Mouse (Mus musculus) heart, embryonic 10.5 days (tissue): ENCODE measurements around the gene Efcab9. TPM values are rescaled to one million over a fixed set of nuclear protein-coding genes. Genes with fewer than 3 reads are reported as not detected.
"Not testable (repeated sequence)": the region's sequence is repeated elsewhere in the genome, so short reads cannot be mapped to it uniquely, and the experiment has no call there.

ENCODE experiments used
- DNase-seq: peaks from one replicate; pipeline ENCODE4 v3.0.0-alpha.2; 2017; ENCODE audit warnings: low spot score
- H3K27ac ChIP-seq: fragments of 300-500 bp; sonication (generic); 2 replicates; pipeline ENCODE4 v1.5.1; 2016; ENCODE audit warnings: mild to moderate bottlenecking
- H3K27me3 ChIP-seq: fragments of 300-500 bp; sonication (generic); 2 replicates; pipeline ENCODE4 v1.6.1; 2016; ENCODE audit warnings: mild to moderate bottlenecking; ENCODE audit not compliant: poor library complexity, insufficient read depth, severe bottlenecking
- H3K36me3 ChIP-seq: fragments of 300-500 bp; sonication (generic); 2 replicates; pipeline ENCODE4 v1.6.1; 2016; ENCODE audit warnings: mild to moderate bottlenecking, moderate library complexity
- H3K4me1 ChIP-seq: fragments of 300-500 bp; sonication (generic); 2 replicates; pipeline ENCODE4 v1.6.1; 2016; ENCODE audit warnings: mild to moderate bottlenecking
- H3K4me3 ChIP-seq: fragments of 300-500 bp; sonication (generic); 2 replicates; pipeline ENCODE4 v1.5.1; 2016; ENCODE audit warnings: mild to moderate bottlenecking, moderate library complexity
- H3K9me3 ChIP-seq: fragments of 300-500 bp; sonication (generic); 2 replicates; pipeline ENCODE4 v1.6.1; 2016; ENCODE audit warnings: mild to moderate bottlenecking, moderate library complexity
- WGBS: fragments of 180-500 bp; shearing (Covaris S2); methylation state at CpG from one replicate; pipeline ENCODE4 v1.1.7; 2016; 5-methylcytosine and 5-hydroxymethylcytosine counted together
- polyA plus RNA-seq: library from polyadenylated mRNA; unstranded; fragments of >200 nt; fragmentation: Nextera tagmentation; extraction: Ambion mirVana; gene quantifications from 2 replicates; pipeline ENCODE4 v1.2.1, GENCODE M21; 2016

Gene Efcab9
- polyA plus RNA-seq, 1 experiment from 2014 or later: not detected

DNA sequence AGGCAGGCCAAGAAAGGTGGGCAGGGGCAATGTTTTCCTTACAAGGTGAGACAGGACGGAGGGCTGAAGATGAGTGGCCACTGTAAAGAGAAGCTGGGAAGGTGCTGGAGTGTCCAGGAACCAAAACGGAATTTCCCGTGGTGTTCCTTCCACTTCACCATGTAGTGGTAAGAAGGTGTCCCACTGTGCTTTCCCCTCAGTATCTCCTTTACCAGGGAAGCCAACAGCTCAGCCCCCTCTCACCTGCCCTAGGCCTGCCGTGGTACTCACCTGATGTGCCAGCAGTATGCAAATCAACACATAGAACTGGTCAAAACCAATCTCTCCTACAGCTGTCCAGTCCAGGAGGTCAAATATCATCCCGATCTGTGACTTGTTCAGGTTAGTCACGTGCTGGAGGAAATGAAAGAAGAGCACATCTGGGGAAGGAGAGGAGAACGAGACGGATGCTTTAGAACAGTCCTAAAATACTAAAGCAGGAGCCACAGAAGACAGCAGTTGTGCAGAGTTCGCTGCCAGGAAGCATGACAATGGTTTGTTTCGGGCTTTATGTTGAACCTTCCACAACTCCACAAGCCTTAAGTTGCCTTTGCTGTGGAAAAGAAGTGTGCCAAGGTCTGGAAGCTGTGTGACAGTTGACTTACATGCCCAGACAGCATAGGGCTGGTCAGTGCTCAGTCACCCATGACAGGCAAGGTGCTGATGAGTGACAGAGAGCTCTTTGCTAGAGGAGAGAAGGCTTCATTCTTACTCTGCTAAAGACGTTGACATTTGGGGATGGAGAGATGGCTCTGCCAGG is 7.6 kb downstream of the Efcab9 start:
- peak; percentile 54 for DNase-seq
- no peak overlapping the region for H3K4me3 ChIP-seq
- H3K27ac ChIP-seq: no peak overlapping the region
- no peaks in the 10 kb centered on the region for H3K27me3 ChIP-seq
- no peaks in the 10 kb centered on the region for H3K4me1 ChIP-seq
- peaks cover 7% of the 10 kb centered on the region; the same call in 1 of the 2 replicates for H3K36me3 ChIP-seq
- no peaks in the 10 kb centered on the region for H3K9me3 ChIP-seq
- WGBS: 82% methylated on average over 11 of the region's 11 CpGs

DNA sequence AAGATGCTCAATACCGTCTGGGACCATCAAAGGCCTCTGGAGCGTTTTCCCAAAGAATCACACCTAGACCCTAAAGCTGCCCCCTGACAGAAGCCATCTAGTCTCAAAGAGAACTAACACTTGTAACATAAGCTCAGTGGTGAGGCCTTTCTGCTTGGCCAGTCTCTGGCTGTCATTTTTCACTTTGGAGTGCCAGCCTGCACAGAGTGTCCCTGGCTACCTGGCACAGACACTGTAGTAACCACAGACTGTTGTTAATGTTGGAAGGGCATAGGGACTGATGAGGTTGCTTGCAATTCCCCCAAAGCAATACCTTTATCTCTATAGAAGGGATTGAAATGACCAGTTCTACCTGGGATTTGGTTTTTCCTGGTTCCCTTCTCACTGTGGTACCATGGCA is 10.6 kb downstream of the Efcab9 start:
- Histone ChIP-seq H3K36me3 (peaks cover 20% of the 10 kb centered on the region), H3K4me3 (no peak overlapping the region), H3K27ac (no peak overlapping the region), H3K4me1 (no peaks in the 10 kb centered on the region), H3K27me3 (no peaks in the 10 kb centered on the region), H3K9me3 (no peaks in the 10 kb centered on the region)
- no peak for DNase-seq
- WGBS: 87% methylated on average over 2 of the region's 2 CpGs

DNA sequence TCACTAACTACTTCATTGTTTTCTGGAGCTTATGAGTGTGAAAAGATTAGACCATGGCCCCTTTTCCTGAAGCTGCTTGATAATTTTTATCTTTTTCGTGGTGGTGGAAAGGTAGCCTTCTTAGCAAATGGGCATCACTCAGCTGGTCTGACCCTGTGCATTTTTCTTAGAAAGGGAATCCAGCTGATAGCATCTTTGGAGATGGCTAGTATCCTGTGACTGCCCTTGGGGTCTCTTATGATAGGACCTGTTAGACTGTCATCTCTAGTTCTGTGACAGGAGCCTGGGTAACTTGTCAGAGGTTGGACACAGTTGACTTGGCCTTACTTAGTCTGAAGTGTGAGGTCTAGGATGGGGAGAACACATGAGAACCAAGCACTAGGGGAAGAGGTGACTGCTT is 12.5 kb downstream of the Efcab9 start:
- 68% methylated on average over 1 of the region's 1 CpGs for WGBS
- H3K36me3 ChIP-seq: peaks cover 25% of the 10 kb centered on the region
- H3K27me3 ChIP-seq: no peaks in the 10 kb centered on the region
- no peak overlapping the region for H3K4me3 ChIP-seq
- H3K4me1 ChIP-seq: no peaks in the 10 kb centered on the region
- H3K9me3 ChIP-seq: no peaks in the 10 kb centered on the region
- H3K27ac ChIP-seq: no peak overlapping the region
- no peak for DNase-seq

DNA sequence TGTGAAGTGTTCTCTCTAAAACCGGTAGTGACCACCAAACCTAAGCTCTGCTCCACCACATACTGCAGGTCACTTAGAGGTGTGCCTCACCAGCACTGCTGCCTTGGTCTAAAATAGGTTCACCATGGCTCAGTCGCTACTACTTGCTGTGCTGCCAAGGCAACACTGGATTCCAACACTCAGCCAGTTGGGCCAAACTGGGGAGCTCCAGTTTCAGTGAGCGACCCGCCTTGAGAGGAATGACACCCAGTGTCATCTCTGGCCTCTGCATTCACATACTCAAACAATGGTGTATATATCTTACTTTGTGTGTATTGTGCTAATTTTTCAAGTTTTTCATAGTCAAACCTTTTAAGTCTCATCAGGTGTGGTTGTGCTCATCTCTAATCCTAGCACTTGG is 13.1 kb downstream of the Efcab9 start:
- Histone ChIP-seq H3K27me3 (no peaks in the 10 kb centered on the region), H3K36me3 (peaks cover 25% of the 10 kb centered on the region), H3K9me3 (no peaks in the 10 kb centered on the region), H3K4me1 (no peaks in the 10 kb centered on the region), H3K4me3 (no peak overlapping the region), H3K27ac (no peak overlapping the region)
- 86% methylated on average over 4 of the region's 4 CpGs for WGBS
- DNase-seq: no peak

DNA sequence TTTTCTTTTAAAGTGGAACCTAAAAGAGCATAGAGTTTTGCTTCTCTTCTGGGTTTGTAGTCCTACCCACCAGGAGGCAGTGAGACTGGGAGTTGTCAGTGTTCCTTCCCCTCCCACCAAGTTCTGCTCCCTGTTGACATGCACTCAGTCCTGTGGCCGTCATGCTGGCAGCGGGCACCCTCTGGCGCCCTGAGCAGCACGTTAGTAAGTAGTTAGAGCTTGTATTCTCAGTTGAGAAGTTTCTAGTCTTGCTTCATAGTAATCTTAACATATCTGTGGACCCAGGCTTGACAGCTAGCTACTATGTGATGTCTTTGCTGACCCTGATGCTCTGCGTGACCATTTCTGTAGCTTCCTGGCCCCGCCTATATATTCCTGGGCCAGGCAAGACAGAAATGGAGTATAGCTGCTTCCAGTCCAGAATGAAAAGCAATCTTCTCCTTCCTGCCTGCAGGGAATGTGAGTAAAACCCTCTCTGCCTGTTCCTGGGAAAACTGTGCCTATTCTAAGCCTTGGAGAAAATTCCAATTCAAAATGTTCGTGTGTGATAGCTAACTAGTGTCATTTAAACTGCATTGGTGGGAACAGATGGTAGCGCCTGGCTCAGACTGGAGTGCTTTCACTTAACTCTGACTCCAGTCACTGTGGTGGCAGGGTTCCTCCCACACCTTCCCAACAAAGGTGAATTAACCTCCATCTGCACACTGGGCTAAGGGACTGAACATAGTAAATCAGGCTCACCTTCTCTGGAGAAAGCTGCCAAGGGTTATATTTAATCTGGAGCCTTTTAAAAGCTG is 14.8 kb downstream of the Efcab9 start:
- no peak overlapping the region for H3K27ac ChIP-seq
- no peaks in the 10 kb centered on the region for H3K9me3 ChIP-seq
- no peak overlapping the region for H3K4me3 ChIP-seq
- H3K36me3 ChIP-seq: peaks cover 25% of the 10 kb centered on the region
- WGBS: 88% methylated on average over 8 of the region's 8 CpGs
- H3K27me3 ChIP-seq: no peaks in the 10 kb centered on the region
- no peak for DNase-seq
- H3K4me1 ChIP-seq: no peaks in the 10 kb centered on the region

DNA sequence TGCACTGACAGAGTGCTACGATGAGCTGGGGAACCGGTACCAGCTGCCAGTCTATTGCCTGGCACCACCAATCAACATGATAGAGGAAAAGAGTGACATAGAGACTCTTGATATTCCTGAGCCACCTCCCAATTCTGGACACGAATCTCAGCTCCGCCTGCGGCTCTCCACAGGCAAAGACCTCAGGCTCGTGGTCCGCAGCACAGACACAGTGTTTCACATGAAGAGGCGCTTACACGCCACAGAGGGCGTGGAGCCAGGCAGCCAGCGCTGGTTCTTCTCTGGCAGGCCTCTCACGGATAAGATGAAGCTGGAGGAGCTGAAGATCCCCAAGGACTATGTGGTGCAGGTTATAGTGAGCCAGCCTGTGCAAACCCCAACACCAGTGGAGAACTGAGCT is 15.8 kb downstream of the Efcab9 start:
- Histone ChIP-seq H3K4me1 (no peaks in the 10 kb centered on the region), H3K27ac (no peak overlapping the region), H3K9me3 (no peaks in the 10 kb centered on the region), H3K36me3 (peaks cover 25% of the 10 kb centered on the region), H3K27me3 (no peaks in the 10 kb centered on the region), H3K4me3 (no peak overlapping the region)
- WGBS: 91% methylated on average over 12 of the region's 12 CpGs
- DNase-seq: no peak

DNA sequence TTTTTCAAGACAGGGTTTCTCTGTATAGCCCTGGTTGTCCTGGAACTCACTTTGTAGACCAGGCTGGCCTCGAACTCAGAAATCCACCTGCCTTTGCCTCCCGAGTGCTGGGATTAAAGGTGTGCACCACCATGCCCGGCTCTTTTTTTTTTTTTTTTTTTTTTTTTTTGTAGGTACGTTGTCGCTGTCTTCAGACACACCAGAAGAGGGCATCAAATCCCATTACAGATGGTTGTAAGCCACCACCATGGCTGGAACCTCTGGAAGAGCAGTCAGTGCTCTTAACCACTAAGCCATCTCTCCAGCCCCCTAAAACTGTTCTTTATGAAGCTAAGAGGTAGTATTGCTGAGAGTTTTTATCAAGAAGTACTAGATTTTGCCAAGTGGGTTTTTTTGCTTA is 17.0 kb downstream of the Efcab9 start:
- 85% methylated on average over 4 of the region's 5 CpGs for WGBS
- not testable (repeated sequence) for H3K27ac ChIP-seq, H3K27me3 ChIP-seq, H3K9me3 ChIP-seq, H3K4me1 ChIP-seq, DNase-seq, H3K4me3 ChIP-seq
- peaks cover 24% of the 10 kb centered on the region for H3K36me3 ChIP-seq

DNA sequence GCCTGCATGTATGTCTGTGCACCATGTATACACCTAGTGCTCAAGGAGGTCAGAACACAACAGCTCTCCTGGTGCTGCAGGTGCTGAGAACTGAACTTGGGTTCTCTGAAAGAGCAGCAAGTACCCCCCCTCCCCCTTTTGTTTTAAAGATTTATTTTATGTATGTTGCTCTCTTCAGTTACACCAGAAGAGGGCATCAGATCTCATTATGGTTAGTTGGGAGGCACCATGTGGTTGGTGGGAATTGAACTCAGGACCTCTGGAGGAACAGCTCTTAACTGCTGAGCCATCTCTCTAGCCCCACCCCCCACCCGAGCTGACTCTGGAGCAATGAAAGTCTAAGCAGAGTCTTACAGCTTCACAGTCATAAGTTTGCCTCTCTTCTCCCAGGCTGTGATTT is 21.0 kb downstream of the Efcab9 start:
- DNase-seq: no peak
- Histone ChIP-seq H3K36me3 (peaks cover 2% of the 10 kb centered on the region), H3K4me1 (no peaks in the 10 kb centered on the region), H3K27ac (no peak overlapping the region), H3K4me3 (no peak overlapping the region), H3K9me3 (no peaks in the 10 kb centered on the region), H3K27me3 (no peaks in the 10 kb centered on the region)
- WGBS: 69% methylated on average over 1 of the region's 1 CpGs

DNA sequence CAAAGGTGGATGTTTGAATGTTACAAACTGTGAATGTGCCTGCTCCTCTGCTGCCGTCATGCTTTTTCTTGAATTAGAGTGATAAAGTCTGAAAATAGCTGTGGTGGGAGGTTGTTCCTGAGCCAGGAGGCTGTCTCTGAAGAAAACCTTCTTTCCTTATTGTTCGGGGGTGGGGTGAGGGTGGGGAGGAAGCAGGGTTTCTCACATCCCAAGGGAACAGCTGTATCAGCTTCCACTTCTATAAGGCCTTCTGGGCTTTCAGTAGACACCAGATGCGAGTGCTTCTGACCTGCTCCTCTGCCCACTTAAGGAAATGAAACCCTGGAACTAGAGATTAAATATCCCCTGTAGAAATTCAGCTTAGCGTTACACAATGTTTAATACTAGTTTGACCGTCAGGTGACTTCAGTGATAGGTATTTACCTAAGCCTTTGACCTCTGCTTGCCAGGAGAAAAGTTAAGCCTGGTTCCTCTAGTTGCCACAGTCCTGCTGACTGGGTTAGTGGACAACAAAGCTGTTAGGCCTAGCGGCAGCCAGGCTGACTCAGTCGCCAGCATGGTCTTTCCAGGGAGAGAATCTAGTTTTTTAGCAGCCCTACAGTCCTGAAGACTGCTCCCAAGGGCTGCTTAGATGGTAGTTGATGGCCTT is 26.7 kb downstream of the Efcab9 start:
- Histone ChIP-seq H3K36me3 (peaks cover 17% of the 10 kb centered on the region), H3K27me3 (no peaks in the 10 kb centered on the region), H3K9me3 (no peaks in the 10 kb centered on the region), H3K4me3 (no peak overlapping the region), H3K4me1 (0 out of 2 replicates have a peak, but pooled peaks cover 7% of the 10 kb centered on the region), H3K27ac (no peak overlapping the region)
- no peak for DNase-seq
- WGBS: 65% methylated on average over 7 of the region's 7 CpGs

DNA sequence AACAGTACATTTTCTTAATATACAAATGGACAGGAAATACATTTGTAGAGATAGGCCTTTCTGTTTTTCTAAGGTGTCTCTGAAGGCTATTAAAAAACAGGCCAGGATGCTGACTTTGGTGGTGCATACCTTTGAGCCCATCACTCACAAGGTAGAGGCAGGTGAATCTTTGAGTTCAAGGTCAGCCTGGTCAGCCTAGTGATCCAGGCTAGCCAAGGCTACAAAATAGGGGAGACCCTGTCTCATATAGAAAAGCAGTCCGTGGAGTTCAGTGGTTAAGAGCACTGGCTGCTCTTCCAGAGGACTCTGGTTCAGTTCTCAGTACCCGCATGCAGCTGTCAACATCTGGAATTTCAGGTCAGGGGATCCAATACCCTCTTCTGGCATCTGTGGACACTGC is 28.2 kb downstream of the Efcab9 start:
- WGBS: 93% methylated on average over 2 of the region's 2 CpGs
- H3K4me1 ChIP-seq: 0 out of 2 replicates have a peak, but pooled peaks cover 7% of the 10 kb centered on the region
- no peak overlapping the region for H3K27ac ChIP-seq
- H3K27me3 ChIP-seq: no peaks in the 10 kb centered on the region
- H3K9me3 ChIP-seq: no peaks in the 10 kb centered on the region
- DNase-seq: no peak
- peaks cover 23% of the 10 kb centered on the region for H3K36me3 ChIP-seq
- no peak overlapping the region for H3K4me3 ChIP-seq

DNA sequence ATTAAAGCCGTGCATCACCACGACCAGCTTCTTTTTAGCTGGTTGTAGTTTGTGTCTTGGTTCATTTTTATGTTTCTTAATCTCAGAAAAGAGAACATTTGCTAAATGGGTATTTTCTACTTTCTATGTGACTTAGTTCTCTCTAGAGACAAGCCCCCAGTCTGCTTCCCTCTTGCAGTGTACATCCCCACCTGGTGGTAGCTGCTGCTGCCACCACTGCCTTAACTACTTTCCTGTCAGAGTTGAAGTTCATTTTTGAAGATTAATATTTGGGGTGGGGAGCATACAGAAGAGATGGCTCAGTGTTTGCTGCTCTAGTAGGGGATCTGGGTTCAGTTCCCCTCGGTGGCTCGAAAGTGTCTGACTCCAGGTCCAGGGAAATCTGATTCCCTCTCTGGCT is 31.9 kb downstream of the Efcab9 start:
- Histone ChIP-seq H3K9me3 (no peaks in the 10 kb centered on the region), H3K27ac (no peak overlapping the region), H3K4me1 (0 out of 2 replicates have a peak, but pooled peaks cover 1% of the 10 kb centered on the region), H3K36me3 (peaks cover 23% of the 10 kb centered on the region), H3K27me3 (no peaks in the 10 kb centered on the region), H3K4me3 (no peak overlapping the region)
- 91% methylated on average over 4 of the region's 4 CpGs for WGBS
- DNase-seq: no peak

DNA sequence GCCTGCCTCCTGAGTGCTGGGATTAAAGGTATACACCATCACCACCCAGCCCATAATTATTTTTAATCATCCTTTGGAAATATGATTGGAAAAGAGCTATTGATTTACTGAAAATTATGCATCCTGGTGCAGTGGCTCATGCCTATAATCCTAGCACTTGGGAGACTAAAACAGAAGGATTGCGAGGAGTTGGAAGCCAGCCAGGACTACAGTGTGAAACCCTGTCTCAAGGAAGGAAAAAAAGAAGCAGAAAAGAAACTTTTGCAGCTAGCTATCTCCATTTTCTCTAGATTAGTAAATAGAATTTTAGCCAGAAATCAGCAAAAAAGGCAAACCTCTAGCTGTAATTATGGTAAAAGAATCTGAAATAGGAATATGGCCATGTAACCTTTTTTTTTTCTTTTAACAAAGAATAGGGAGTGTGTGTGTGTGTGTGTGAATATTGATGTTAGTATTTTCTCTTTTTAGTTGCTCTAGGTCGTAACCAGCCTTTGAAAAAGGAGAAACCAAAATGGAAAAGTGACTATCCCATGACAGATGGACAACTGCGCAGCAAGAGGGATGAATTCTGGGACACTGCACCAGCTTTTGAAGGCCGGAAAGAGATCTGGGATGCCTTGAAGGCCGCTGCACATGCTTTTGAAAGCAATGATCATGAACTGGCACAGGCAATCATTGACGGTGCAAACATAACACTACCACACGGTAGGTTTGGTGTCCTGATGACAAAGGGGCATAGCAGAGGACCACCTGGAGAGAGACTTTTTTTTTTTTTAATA is 32.9 kb downstream of the Efcab9 start:
- peaks cover 23% of the 10 kb centered on the region for H3K36me3 ChIP-seq
- WGBS: 92% methylated on average over 7 of the region's 7 CpGs
- no peaks in the 10 kb centered on the region for H3K27me3 ChIP-seq
- H3K4me3 ChIP-seq: no peak overlapping the region
- H3K4me1 ChIP-seq: no peaks in the 10 kb centered on the region
- no peak for DNase-seq
- H3K9me3 ChIP-seq: no peaks in the 10 kb centered on the region
- H3K27ac ChIP-seq: no peak overlapping the region
